Mouse (Mus musculus): ENCODE measurements around the gene Tmc3.

DNA sequence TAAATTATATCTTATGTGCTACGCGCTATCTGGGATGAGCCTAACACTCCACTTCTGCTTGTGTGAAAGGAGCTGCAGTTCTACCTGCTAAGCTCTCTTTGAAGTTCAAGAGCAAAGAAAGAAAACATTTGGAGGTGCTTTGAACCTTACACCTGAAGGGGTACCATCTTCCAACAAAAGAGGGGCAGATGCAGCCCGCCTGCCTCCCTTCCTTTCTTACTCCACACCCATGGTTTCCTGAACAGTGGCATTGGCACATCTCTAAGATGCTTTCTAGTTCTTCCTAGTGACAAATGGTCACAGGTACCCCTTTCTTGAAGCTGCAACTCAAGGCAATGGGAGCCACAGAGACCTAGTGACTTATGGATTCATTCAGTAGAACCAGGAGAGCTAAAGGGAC is 77.0 kb downstream of the Tmc3 start:
- TF ChIP-seq CTCF (IDR thresholded peaks at IDR 0.05; ENCODE audit: borderline replicate concordance, extremely low read depth, insufficient read depth, insufficient read length) (no peak), POLR2A (IDR thresholded peaks at IDR 0.05; ENCODE audit: borderline replicate concordance, extremely low read depth, insufficient read depth, insufficient read length, poor library complexity, severe bottlenecking) (no peak)
